Mouse (Mus musculus) neutrophil, adult 83 days (primary cell): Measurements from ENCODE around the gene Maats1. TPM values are rescaled to one million over a fixed set of nuclear protein-coding genes. Genes with fewer than 3 reads are reported as not detected.

Experiments
- total RNA-seq, 2 experiments: library from RNA; stranded (reverse); gene quantifications; one replicate each; pipeline ENCODE4 v1.2.4; 2023

Maats1 gene
- total RNA-seq = not detected

DNA sequence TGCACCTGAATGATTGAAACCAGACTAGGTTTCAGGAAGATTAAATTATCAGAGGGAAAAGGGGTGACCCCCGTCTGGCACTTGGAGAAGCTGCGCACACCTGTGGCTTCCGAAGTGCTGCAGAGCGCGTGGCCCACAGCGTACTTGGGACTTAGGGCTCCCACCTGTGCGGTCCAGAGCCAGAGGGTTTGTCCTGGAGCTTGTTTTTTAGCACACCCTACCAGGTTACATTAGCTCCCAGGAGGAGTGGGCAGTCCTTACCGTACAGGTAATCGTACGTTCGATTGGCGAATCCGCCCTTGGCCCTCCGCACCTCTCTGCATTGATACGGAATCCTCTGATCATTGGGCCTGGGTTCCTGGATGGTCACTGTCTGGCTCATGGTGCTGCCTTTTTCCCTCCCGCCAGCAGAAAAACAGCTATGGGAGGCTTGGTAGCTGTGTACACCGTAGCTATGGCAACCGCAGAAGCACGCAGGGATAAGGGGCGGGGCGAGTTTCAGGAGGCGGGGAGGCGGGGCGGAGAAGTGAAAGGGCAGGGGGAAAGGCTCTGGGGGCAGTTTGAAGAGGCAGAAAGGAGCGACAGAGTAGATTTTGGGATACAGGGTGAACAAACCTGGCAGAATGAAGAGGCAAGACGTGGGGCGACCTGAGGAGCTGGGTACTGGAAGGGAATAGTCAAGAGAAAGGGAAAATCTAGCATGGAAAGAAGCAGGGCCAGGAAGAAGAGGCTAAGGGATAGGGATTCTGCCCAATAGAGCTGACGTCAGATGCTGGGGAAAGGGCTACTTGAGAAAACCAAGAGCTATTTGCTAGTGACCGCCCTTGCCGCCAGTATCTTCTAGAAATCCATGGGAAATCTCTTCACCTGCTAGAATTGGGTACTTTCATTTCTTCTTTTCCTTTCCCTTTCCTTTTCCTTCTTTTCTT is at the start of gene Maats1:
Maats1 (minus strand) TSS at position 748 of the 929 bp plus-strand sequence.

DNA sequence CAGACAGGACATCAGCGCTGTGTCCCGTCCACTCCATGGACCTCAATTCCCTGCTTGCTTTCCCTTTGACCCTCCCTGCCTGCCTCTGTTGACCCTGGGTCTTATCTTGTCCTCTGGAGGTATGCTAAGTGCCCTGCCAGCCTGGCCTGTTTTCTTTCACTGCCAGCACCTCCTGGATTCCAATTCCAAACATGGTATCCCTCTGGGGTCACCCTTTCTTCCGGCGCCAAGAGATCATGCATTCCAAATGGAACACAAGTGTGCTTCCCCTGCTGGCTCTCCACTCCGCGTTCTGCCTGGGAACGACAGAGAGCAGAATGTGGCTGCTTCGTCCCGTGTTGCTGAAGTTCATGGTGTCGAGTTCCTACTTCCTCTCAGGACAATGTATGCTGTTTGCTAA is 20.0 kb upstream of the Maats1 start, which contains the start of gene Popdc2:
Popdc2 (plus strand) TSS at position 277 of the 400 bp plus-strand sequence.

GRCm38 (mm10) chr16:38346529-38347325 is 4.8 kb upstream of the Maats1 start, which contains the start of the genes Cox17 and Gm21987:
Gene Cox17, plus strand, starts transcription at chr16:38346991.
Gene Gm21987, plus strand, starts transcription at chr16:38347040.

GRCm38 (mm10) chr16:38294685-38295348 is 47.1 kb downstream of the Maats1 start, which contains the start of gene Nr1i2:
Gene Nr1i2, minus strand, starts transcription at chr16:38294824.

Other genes with a start within 250 kb of the Maats1 start
- gene Nr1i2, start 47.3 kb downstream of the Maats1 start, total RNA-seq = not detected
- 10 to 100 TPM; 80.4 to 80.6 TPM for gene Cox17, start 4.8 kb upstream of the Maats1 start, total RNA-seq
- not detected for gene Gm21987, start 4.9 kb upstream of the Maats1 start, total RNA-seq
- 1 to 10 TPM; 4.3 to 4.5 TPM for gene Popdc2, start 20.1 kb upstream of the Maats1 start, total RNA-seq
- under 1 TPM; 0.20 to 0.22 TPM for gene Pla1a, start 91.0 kb upstream of the Maats1 start, total RNA-seq
- 10 to 100 TPM; 41.1 to 42.7 TPM for gene Adprh, start 110.6 kb upstream of the Maats1 start, total RNA-seq
- 10 to 100 TPM; 12.3 to 25.8 TPM for gene Cd80, start 113.4 kb upstream of the Maats1 start, total RNA-seq
- 10 to 100 TPM; 11.8 to 13.2 TPM for gene Timmdc1, start 180.5 kb upstream of the Maats1 start, total RNA-seq
- 10 to 100 TPM in 1 of 2 experiments, 1 to 10 TPM in 1; 9.2 to 12.1 TPM for gene Poglut1, start 208.1 kb upstream of the Maats1 start, total RNA-seq
- 10 to 100 TPM; 37.1 to 44.1 TPM for gene Tmem39a, start 216.6 kb upstream of the Maats1 start, total RNA-seq